Mouse (Mus musculus) C2C12 (cell line): ENCODE data around the gene Lenep. TPM values are rescaled to one million over a fixed set of nuclear protein-coding genes. Genes with fewer than 3 reads are reported as not detected.

Source experiments
- H3K27me3 ChIP-seq: one replicate; pipeline ENCODE4 v1.6.1; 2011; ENCODE audit not compliant: control insufficient read depth, insufficient read depth, insufficient read length
- H3K36me3 ChIP-seq: one replicate; pipeline ENCODE4 v1.6.1; 2011; ENCODE audit not compliant: control insufficient read depth, insufficient read depth
- H3K4me3 ChIP-seq: one replicate; pipeline ENCODE4 v1.5.1; 2011; ENCODE audit warnings: mild to moderate bottlenecking, control low read depth; ENCODE audit not compliant: poor library complexity, insufficient read depth, severe bottlenecking
- H3K79me2 ChIP-seq: one replicate; pipeline ENCODE4 v1.6.1; 2011; ENCODE audit not compliant: control insufficient read depth, insufficient read depth
- H3K79me3 ChIP-seq: one replicate; pipeline ENCODE4 v1.6.1; 2011; ENCODE audit warnings: low read depth, control low read depth
- H3ac ChIP-seq: one replicate; pipeline ENCODE3; 2011; ENCODE audit warnings: low read depth; ENCODE audit not compliant: control insufficient read depth, insufficient read length
- CEBPB ChIP-seq: IDR thresholded peaks from one replicate; pipeline ENCODE4 v1.6.1; 2011; ENCODE audit warnings: low read depth, mild to moderate bottlenecking, control low read depth, moderate library complexity
- CTCF ChIP-seq: IDR thresholded peaks from one replicate; pipeline ENCODE4 v1.5.1; 2011; ENCODE audit not compliant: control insufficient read depth, insufficient read depth, insufficient read length
- FOSL1 ChIP-seq: IDR thresholded peaks from one replicate; pipeline ENCODE4 v1.8.0; 2011; ENCODE audit warnings: mild to moderate bottlenecking, low read length; ENCODE audit not compliant: poor library complexity, insufficient read depth, severe bottlenecking
- MAX ChIP-seq: IDR thresholded peaks from one replicate; pipeline ENCODE4 v1.6.1; 2011; ENCODE audit warnings: mild to moderate bottlenecking, control low read depth
- MYOD1 ChIP-seq: IDR thresholded peaks from one replicate; pipeline ENCODE4 v1.6.1; 2011; ENCODE audit warnings: low read depth; ENCODE audit not compliant: control insufficient read depth, insufficient read length
- MYOG ChIP-seq: IDR thresholded peaks from one replicate; pipeline ENCODE4 v1.6.1; 2011; ENCODE audit not compliant: control insufficient read depth, insufficient read length; ENCODE audit errors: extremely low read depth
- USF1 ChIP-seq: IDR thresholded peaks from one replicate; pipeline ENCODE4 v1.6.1; 2011; ENCODE audit warnings: low read depth, mild to moderate bottlenecking, control low read depth, moderate library complexity
- polyA plus RNA-seq: library from polyadenylated mRNA; unstranded; fragments of >200 nt; fragmentation: generic; extraction: Trizol; gene quantifications from one replicate; pipeline ENCODE4 v1.2.1, GENCODE M21; 2012; ENCODE audit warnings: missing spikeins

Lenep gene
- polyA plus RNA-seq, 1 experiment: not detected

DNA sequence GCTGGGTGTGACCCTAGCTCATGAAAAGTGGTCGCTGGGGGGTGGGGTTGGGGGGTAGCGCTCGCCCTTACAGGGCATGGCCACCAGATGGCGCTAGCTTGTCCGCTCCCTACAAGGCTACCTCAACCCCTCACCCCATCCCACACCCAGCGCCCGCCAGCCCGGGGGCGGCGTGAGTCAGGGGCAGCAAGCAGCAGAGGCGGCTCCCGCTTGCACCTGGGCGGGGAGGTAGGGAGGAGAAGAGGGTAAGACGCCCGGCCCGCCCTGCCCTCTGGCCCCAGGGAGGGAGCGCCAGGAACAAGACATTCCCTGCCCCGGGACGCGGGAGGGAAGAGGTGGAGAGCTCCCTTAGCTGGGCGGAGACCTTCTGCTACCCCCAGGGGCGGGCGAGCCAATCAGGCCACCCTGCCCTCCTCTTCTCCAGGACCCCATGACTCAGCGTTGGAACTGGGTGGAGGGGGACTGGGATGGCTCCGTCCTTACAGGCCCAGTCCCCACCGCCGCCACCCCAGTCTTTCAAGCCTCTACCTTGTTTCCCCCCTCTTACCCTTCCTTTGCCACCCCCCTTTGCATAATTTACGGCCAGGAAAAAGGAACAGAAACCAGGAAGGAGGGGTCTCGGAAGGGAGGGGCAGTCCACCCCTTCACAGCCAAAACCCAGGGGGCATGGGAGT lies 24.1 kb downstream of the Lenep start:
- peak; percentile 94 for TF ChIP-seq CTCF
- no peak for TF ChIP-seq MAX
- Histone ChIP-seq H3K27me3 (no peaks in the 10 kb centered on the region), H3K79me3 (no peaks in the 10 kb centered on the region), H3K36me3 (peaks cover 15% of the 10 kb centered on the region), H3K79me2 (peaks cover 8% of the 10 kb centered on the region), H3ac (peak overlapping the region; percentile 27), H3K4me3 (no peak overlapping the region)

DNA sequence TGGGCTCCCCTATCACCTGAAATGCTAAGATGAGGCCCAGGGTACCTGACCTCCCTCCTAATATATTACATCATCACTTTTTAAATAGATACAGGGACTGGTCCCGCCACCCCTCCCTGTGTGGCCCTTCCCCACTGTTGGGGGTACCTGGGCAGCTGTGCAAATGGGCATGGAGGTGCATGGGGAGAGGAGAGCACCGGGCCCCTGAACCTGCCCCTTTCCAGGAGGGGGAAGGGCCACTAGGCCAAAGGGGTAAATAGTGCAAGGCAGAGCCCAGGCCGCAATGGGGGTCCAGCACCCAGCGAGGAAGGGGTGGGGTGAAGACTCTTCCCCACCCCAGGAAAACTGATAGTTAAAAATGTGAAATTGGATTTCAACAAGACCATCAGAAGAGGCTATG lies 24.8 kb downstream of the Lenep start:
- H3K27me3 ChIP-seq: no peaks in the 10 kb centered on the region
- H3ac ChIP-seq: no peak overlapping the region
- H3K36me3 ChIP-seq: peaks cover 15% of the 10 kb centered on the region
- H3K4me3 ChIP-seq: no peak overlapping the region
- peaks cover under 1% of the 10 kb centered on the region for H3K79me2 ChIP-seq
- no peaks in the 10 kb centered on the region for H3K79me3 ChIP-seq
- no peak for TF ChIP-seq MAX
- no peak for TF ChIP-seq MYOD1
- no peak for TF ChIP-seq FOSL1
- no peak for TF ChIP-seq CEBPB
- no peak for TF ChIP-seq MYOG
- no peak for TF ChIP-seq USF1
- TF ChIP-seq CTCF: no peak

DNA sequence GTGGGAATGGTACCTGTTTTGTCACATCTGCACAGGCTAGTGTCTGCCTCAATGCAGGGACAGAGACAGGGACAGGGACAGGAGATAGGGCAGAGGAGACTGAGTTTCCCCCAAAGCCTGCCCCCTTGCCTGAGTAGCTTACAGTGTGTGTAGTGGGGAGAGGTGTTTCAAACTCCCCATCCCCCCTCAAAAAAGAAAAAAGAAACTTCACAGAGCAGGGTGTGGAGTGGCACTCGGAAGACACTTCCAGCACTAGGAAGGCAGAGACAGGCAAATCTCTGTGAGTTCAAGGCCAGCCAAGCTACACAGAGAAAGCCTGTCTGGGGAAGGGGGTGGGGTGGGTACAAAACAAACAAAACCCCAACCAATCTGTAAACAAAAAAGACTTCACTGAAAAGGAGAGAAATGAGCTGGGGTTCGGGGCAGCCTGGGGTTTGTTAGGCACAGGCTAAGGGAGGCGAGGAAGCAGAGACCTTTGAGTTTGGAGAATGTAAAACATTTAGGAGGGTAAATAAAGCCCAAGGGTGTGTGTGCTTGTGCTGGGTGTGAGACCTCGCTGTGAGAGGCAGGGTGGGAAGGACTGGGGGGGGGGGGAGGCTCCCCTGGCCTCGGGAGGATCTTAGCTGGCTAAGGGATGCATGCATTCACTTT lies 28.9 kb downstream of the Lenep start:
- no peaks in the 10 kb centered on the region for H3K79me3 ChIP-seq
- no peak overlapping the region for H3ac ChIP-seq
- no peaks in the 10 kb centered on the region for H3K79me2 ChIP-seq
- H3K4me3 ChIP-seq: no peak overlapping the region
- TF ChIP-seq FOSL1 (no peak), MYOG (no peak)
- peaks cover 7% of the 10 kb centered on the region for H3K27me3 ChIP-seq
- peaks cover under 1% of the 10 kb centered on the region for H3K36me3 ChIP-seq

DNA sequence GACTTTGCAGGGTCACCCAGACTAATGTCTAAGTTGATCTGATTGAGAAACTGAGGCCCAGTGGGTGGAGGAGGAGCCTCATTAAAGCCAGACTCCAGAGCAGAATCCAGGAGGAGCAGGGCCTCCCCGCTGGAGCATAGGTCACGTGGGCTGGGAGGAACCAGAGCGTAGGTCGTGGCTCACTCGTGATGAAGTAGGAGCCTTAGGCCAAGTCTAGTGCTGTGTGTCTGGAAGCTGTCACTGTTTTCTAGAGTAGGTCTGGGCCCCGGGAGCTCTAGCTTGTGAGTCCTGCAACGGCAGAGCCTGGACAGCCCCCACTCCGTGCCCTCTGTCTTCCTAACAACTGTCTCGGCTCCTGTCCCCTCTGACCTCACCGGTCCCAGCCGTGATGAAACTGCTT lies 35.3 kb downstream of the Lenep start:
- Histone ChIP-seq H3K79me3 (no peaks in the 10 kb centered on the region), H3K79me2 (no peaks in the 10 kb centered on the region), H3K36me3 (no peaks in the 10 kb centered on the region), H3K4me3 (no peak overlapping the region), H3ac (no peak overlapping the region), H3K27me3 (peaks cover 41% of the 10 kb centered on the region)
- TF ChIP-seq USF1 (peak; percentile 46), CTCF (no peak)

DNA sequence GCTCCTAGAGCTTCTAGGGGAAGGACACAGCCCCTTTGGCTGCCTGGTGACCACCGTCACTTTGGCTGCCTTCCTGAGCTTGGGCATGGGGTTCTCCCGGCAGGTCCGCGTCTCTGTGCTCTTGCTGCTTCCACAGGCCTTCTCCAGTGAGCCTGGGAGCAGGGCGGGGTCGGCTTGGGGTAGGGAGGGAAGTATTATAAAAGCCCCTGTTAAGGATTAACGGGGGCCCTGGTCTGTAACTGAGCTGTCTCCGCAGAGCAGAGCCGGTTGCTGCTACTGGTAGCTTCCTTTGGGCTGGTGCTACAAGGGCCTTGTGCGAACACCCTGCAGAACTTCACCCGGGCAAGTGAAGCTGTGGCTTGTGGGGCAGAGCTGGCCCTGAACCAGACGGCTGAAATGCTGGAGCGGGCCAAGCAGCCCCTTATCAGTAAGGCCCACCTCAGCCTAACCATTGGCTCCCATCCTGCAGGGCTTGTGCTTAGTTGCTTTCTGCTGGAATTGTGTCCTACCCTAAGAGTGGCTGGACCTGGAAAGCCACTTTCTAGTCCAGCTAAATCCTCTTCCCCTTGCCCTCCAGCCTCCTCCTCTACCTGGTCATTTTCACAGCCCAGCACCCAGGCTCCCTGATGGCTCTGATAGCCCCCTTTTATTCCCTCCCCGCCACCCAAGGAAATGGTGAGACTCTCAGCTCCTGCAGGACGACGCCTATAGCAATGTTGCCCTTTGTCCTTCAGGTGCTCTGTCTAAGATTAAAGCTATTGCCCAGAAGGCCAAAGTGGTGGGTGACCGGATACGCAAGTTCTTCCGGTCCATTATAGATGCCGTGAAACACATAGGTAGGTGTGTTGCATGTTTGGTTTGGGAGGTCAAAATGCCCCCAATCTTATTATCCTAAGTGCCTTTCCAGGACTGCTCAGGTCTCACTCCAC lies 36.8 kb downstream of the Lenep start:
- no peaks in the 10 kb centered on the region for H3K36me3 ChIP-seq
- TF ChIP-seq FOSL1 (no peak), MYOD1 (no peak), MYOG (no peak), MAX (no peak), USF1 (no peak), CTCF (no peak), CEBPB (no peak)
- H3K79me2 ChIP-seq: no peaks in the 10 kb centered on the region
- H3ac ChIP-seq: no peak overlapping the region
- no peak overlapping the region for H3K4me3 ChIP-seq
- H3K27me3 ChIP-seq: peaks cover 41% of the 10 kb centered on the region
- no peaks in the 10 kb centered on the region for H3K79me3 ChIP-seq

DNA sequence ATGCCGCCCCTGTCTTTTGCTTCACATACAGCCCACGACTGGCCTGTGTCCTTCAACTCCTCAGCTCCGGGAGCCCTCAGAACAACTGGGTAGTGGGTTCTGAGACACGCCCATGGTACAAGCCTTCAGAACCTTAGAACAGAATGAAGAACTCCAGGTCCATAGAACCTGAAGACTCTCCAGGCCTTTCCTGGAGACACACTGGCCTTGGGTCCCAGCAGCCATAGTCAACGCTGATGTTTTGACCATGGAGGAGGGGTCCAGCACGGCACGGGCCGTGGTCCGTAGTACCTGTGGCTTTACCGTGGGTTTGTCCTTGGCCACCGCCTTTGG lies 37.5 kb downstream of the Lenep start, which contains the start of gene Dcst1:
Dcst1 (minus strand) TSS at position 101 of the 333 bp plus-strand sequence.
- Histone ChIP-seq H3K79me2 (no peaks in the 10 kb centered on the region), H3ac (no peak within 1 kb of the TSS), H3K27me3 (peaks cover 41% of the 10 kb centered on the region), H3K36me3 (no peaks in the 10 kb centered on the region), H3K79me3 (no peaks in the 10 kb centered on the region), H3K4me3 (no peak within 1 kb of the TSS)
- no peak for TF ChIP-seq FOSL1
- no peak for TF ChIP-seq USF1
- no peak for TF ChIP-seq CTCF
- TF ChIP-seq CEBPB: no peak
- no peak for TF ChIP-seq MYOG
- no peak for TF ChIP-seq MAX
- no peak for TF ChIP-seq MYOD1
